Mouse (Mus musculus): ENCODE measurements at regions not wholly inside any gene's neighbourhood (a gene's known extent, or its start where the extent isn't known, plus 50 kb on each side); places are given as distances from the start of the nearest gene placed in this dataset.

- DNase-seq (ENCODE audit: low read depth, low spot score): no peak
Observed at GRCm38 (mm10) chr4:56271390-56271789, 468.5 kb upstream of the Gm26657 start.

- DNase-seq (ENCODE audit: low read depth, low spot score): no peak
Observed at GRCm38 (mm10) chr4:56264626-56265025, 475.2 kb upstream of the Gm26657 start.

GRCm38 (mm10) chr4:56263822-56264221 is 476.0 kb upstream of the Gm26657 start:
- DNase-seq (ENCODE audit: low read depth, low spot score): no peak

- DNase-seq (ENCODE audit: low read depth, low spot score): no peak
Observed at GRCm38 (mm10) chr4:56262589-56262988, 477.3 kb upstream of the Gm26657 start.

- DNase-seq (ENCODE audit: low read depth, low spot score): no peak
Observed at GRCm38 (mm10) chr4:56261992-56262391, 477.9 kb upstream of the Gm26657 start.

- no peak for DNase-seq (ENCODE audit: low read depth, low spot score)
Observed at GRCm38 (mm10) chr4:56252375-56252774, 487.5 kb upstream of the Gm26657 start.

- no peak for DNase-seq (ENCODE audit: low read depth, low spot score)
Observed at GRCm38 (mm10) chr4:56251766-56252165, 488.1 kb upstream of the Gm26657 start.

- DNase-seq (ENCODE audit: low read depth, low spot score): no peak
Observed at GRCm38 (mm10) chr4:56250611-56251010, 489.3 kb upstream of the Gm26657 start.

- no peak for DNase-seq (ENCODE audit: low read depth, low spot score)
Observed at GRCm38 (mm10) chr4:56243863-56244262, 496.0 kb upstream of the Gm26657 start.

GRCm38 (mm10) chr4:56238496-56239488 is 501.1 kb upstream of the Gm26657 start:
- no peak for DNase-seq (ENCODE audit: low read depth, low spot score)

GRCm38 (mm10) chr4:56231414-56231813 is 508.5 kb upstream of the Gm26657 start:
- no peak for DNase-seq (ENCODE audit: low read depth, low spot score)

- no peak for DNase-seq (ENCODE audit: low read depth, low spot score)
Observed at GRCm38 (mm10) chr4:56230451-56230850, 509.4 kb upstream of the Gm26657 start.

- no peak for DNase-seq (ENCODE audit: low read depth, low spot score)
Observed at GRCm38 (mm10) chr4:56226493-56226892, 513.4 kb upstream of the Gm26657 start.

GRCm38 (mm10) chr4:56224542-56224941 is 515.3 kb upstream of the Gm26657 start:
- no peak for DNase-seq (ENCODE audit: low read depth, low spot score)

GRCm38 (mm10) chr4:56222023-56222776 is 517.7 kb upstream of the Gm26657 start:
- peak; percentile 74 for DNase-seq (ENCODE audit: low read depth, low spot score)

- DNase-seq (ENCODE audit: low read depth, low spot score): no peak
Observed at GRCm38 (mm10) chr4:56220531-56220930, 519.3 kb upstream of the Gm26657 start.

- DNase-seq (ENCODE audit: low read depth, low spot score): no peak
Observed at GRCm38 (mm10) chr4:56209499-56209898, 530.4 kb upstream of the Gm26657 start.

GRCm38 (mm10) chr4:56207726-56208125 is 532.1 kb upstream of the Gm26657 start:
- DNase-seq (ENCODE audit: low read depth, low spot score): no peak

- DNase-seq (ENCODE audit: low read depth, low spot score): no peak
Observed at GRCm38 (mm10) chr4:56205069-56205468, 534.8 kb upstream of the Gm26657 start.

- DNase-seq (ENCODE audit: low read depth, low spot score): no peak
Observed at GRCm38 (mm10) chr4:56193365-56193764, 546.5 kb upstream of the Gm26657 start.

- no peak for DNase-seq (ENCODE audit: low read depth, low spot score)
Observed at GRCm38 (mm10) chr4:56192516-56192915, 547.4 kb upstream of the Gm26657 start.

- DNase-seq (ENCODE audit: low read depth, low spot score): no peak
Observed at GRCm38 (mm10) chr4:56179566-56179965, 560.3 kb upstream of the Gm26657 start.

Data from CD4-positive helper T cell, adult 2 months (primary cell).